Mouse (Mus musculus): ENCODE measurements around the gene Bicra. TPM values are rescaled to one million over a fixed set of nuclear protein-coding genes. Genes with fewer than 3 reads are reported as not detected.

Gene Bicra
- polyA plus RNA-seq, 1 experiment: 10.2 TPM

DNA sequence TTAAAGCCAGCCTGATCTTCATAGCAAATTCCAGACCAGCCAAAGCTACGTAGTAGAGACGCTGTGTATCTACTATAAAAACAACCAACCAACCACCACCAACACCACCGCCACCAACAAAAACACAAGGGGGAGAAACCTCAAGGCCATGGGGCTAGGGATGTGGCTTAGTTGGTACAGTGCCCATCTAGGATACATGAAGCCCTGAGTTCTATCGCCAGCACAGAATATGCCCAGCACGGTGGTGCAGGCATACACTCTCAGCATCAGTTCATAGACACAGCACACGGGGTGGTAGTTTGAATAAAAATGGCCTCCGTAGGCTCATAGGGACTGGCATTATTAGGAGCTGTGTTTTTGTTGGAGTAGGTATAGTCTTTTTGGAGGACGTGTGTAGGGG, 79.4 kb downstream of the Bicra start:
- no peaks in the 10 kb centered on the region for H3K36me3 ChIP-seq (ENCODE audit: control insufficient read depth, insufficient read depth, low read length, poor library complexity, severe bottlenecking)
- H3K27ac ChIP-seq (ENCODE audit: insufficient read depth, low read length): no peak overlapping the region
- no peaks in the 10 kb centered on the region for H3K27me3 ChIP-seq (ENCODE audit: control insufficient read depth, insufficient read depth, low read length, poor library complexity, severe bottlenecking)
- no peak overlapping the region for H3K4me3 ChIP-seq (ENCODE audit: low read depth, low read length)
- no peak for TF ChIP-seq POLR2A (IDR thresholded peaks at IDR 0.05; ENCODE audit: insufficient read depth, low read length)
- H3K9me3 ChIP-seq (replicated peaks; ENCODE audit: control insufficient read depth, insufficient read depth, low read length, poor library complexity, severe bottlenecking): no peaks in the 10 kb centered on the region
- H3K4me1 ChIP-seq (ENCODE audit: control insufficient read depth, insufficient read depth, low read length): peaks cover under 1% of the 10 kb centered on the region
- no peak overlapping the region for H3K9ac ChIP-seq (ENCODE audit: low read depth, poor library complexity, severe bottlenecking)

DNA sequence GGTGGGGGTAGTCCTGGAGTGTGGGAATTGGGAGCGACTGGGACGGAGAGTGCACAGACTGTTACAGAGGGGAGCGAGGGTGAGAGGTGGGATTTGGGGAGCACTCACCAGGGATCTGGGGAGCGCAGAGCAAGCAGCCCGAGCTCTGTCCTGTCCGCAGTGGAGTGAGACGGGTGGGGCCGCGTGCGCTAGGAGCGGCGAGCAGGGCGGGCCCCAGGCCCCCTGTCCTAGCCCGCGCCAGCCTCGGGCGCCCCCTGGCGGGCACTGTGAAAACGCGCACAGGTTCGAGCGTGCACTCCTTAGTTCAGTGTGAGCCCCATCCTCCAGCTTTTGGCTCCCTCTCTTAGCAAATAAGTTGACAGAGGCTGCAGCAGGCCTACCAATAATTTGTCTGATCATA, 80.4 kb downstream of the Bicra start, which contains the start of gene Ehd2:
Ehd2 (minus strand) TSS at position 256 of the 400 bp plus-strand sequence.
- Histone ChIP-seq H3K9ac (ENCODE audit: low read depth, poor library complexity, severe bottlenecking) (peak within 1 kb of the TSS; percentile 47), H3K4me3 (ENCODE audit: low read depth, low read length) (peak within 1 kb of the TSS; percentile 78), H3K27ac (ENCODE audit: insufficient read depth, low read length) (no peak within 1 kb of the TSS), H3K27me3 (ENCODE audit: control insufficient read depth, insufficient read depth, low read length, poor library complexity, severe bottlenecking) (no peaks in the 10 kb centered on the region), H3K4me1 (ENCODE audit: control insufficient read depth, insufficient read depth, low read length) (peaks cover 2% of the 10 kb centered on the region), H3K9me3 (replicated peaks; ENCODE audit: control insufficient read depth, insufficient read depth, low read length, poor library complexity, severe bottlenecking) (no peaks in the 10 kb centered on the region), H3K36me3 (ENCODE audit: control insufficient read depth, insufficient read depth, low read length, poor library complexity, severe bottlenecking) (no peaks in the 10 kb centered on the region)
- no peak for TF ChIP-seq EP300 (IDR thresholded peaks at IDR 0.05; ENCODE audit: insufficient read depth, low read depth, low read length)
- peak; percentile 79 for TF ChIP-seq CTCF (IDR thresholded peaks at IDR 0.05; ENCODE audit: low read depth, low read length)

DNA sequence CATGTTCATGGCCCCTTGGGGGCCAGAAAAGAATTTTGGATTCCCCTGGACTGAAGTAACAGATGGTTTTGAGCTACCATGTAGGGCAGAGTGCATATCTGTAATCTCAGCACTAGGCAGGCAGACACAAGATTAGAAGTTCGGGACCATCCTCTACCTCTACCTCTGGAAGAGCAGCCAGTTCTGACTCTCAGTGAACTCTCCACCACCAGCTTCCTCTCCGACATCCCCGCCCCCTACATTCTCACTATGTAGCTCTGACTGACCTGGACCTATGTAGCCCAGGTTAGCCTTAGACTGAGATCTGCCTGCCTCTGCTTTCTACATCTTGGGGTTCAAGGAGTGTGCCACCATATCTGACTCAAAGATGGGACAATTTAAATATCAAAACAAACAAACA, 81.2 kb downstream of the Bicra start:
- H3K27ac ChIP-seq (ENCODE audit: insufficient read depth, low read length): no peak overlapping the region
- no peak overlapping the region for H3K4me3 ChIP-seq (ENCODE audit: low read depth, low read length)
- no peaks in the 10 kb centered on the region for H3K27me3 ChIP-seq (ENCODE audit: control insufficient read depth, insufficient read depth, low read length, poor library complexity, severe bottlenecking)
- no peaks in the 10 kb centered on the region for H3K9me3 ChIP-seq (replicated peaks; ENCODE audit: control insufficient read depth, insufficient read depth, low read length, poor library complexity, severe bottlenecking)
- peaks cover 2% of the 10 kb centered on the region for H3K4me1 ChIP-seq (ENCODE audit: control insufficient read depth, insufficient read depth, low read length)
- TF ChIP-seq CTCF (IDR thresholded peaks at IDR 0.05; ENCODE audit: low read depth, low read length): no peak
- TF ChIP-seq POLR2A (IDR thresholded peaks at IDR 0.05; ENCODE audit: insufficient read depth, low read length): no peak
- TF ChIP-seq EP300 (IDR thresholded peaks at IDR 0.05; ENCODE audit: insufficient read depth, low read depth, low read length): no peak
- H3K36me3 ChIP-seq (ENCODE audit: control insufficient read depth, insufficient read depth, low read length, poor library complexity, severe bottlenecking): no peaks in the 10 kb centered on the region
- H3K9ac ChIP-seq (ENCODE audit: low read depth, poor library complexity, severe bottlenecking): no peak overlapping the region

DNA sequence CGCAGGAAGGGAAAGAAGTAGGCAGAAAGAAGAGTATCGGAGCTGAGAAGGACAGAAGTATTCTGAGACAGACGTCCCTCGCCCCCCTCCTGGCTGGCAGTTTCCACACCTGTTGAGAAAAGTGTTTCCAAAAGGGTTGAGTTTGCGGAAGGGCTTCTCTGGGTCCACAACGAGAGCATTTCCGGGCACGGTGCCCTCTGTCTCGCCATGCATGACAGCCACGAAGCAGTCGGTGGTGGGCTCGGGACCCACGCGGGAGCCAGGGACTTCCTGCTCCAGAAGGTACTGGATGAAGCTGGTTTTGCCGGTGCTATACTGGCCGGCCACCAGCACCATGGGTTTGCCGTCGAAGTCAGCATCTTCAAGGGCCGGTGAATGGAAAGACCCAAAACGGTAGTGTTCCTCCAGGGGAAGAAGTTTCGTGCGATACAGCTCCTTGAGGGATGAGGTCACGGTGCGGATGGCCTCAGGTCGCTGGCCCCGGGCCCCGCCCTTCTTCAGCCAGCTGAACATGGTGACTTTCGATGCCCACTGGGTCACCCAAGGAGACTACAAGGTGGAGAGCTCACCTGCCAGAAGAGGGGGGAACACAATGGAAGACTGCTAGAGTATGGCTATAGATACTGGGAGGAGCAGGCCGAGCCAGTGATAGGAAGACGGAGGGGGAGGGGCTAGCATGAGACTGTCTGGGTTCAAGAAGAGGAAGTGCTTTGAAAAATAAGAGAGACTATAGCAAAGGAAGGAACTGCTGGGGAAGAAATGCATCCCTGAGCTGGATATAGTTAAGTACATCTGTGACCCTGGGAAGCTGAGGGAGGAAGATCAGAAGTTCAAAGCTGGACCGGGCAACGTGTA, 83.7 kb downstream of the Bicra start:
- Histone ChIP-seq H3K4me3 (ENCODE audit: low read depth, low read length) (no peak overlapping the region), H3K9ac (ENCODE audit: low read depth, poor library complexity, severe bottlenecking) (no peak overlapping the region), H3K36me3 (ENCODE audit: control insufficient read depth, insufficient read depth, low read length, poor library complexity, severe bottlenecking) (no peaks in the 10 kb centered on the region), H3K4me1 (ENCODE audit: control insufficient read depth, insufficient read depth, low read length) (peaks cover 2% of the 10 kb centered on the region), H3K9me3 (replicated peaks; ENCODE audit: control insufficient read depth, insufficient read depth, low read length, poor library complexity, severe bottlenecking) (no peaks in the 10 kb centered on the region), H3K27me3 (ENCODE audit: control insufficient read depth, insufficient read depth, low read length, poor library complexity, severe bottlenecking) (no peaks in the 10 kb centered on the region), H3K27ac (ENCODE audit: insufficient read depth, low read length) (no peak overlapping the region)
- TF ChIP-seq CTCF (IDR thresholded peaks at IDR 0.05; ENCODE audit: low read depth, low read length) (no peak), EP300 (IDR thresholded peaks at IDR 0.05; ENCODE audit: insufficient read depth, low read depth, low read length) (no peak), POLR2A (IDR thresholded peaks at IDR 0.05; ENCODE audit: insufficient read depth, low read length) (no peak)

DNA sequence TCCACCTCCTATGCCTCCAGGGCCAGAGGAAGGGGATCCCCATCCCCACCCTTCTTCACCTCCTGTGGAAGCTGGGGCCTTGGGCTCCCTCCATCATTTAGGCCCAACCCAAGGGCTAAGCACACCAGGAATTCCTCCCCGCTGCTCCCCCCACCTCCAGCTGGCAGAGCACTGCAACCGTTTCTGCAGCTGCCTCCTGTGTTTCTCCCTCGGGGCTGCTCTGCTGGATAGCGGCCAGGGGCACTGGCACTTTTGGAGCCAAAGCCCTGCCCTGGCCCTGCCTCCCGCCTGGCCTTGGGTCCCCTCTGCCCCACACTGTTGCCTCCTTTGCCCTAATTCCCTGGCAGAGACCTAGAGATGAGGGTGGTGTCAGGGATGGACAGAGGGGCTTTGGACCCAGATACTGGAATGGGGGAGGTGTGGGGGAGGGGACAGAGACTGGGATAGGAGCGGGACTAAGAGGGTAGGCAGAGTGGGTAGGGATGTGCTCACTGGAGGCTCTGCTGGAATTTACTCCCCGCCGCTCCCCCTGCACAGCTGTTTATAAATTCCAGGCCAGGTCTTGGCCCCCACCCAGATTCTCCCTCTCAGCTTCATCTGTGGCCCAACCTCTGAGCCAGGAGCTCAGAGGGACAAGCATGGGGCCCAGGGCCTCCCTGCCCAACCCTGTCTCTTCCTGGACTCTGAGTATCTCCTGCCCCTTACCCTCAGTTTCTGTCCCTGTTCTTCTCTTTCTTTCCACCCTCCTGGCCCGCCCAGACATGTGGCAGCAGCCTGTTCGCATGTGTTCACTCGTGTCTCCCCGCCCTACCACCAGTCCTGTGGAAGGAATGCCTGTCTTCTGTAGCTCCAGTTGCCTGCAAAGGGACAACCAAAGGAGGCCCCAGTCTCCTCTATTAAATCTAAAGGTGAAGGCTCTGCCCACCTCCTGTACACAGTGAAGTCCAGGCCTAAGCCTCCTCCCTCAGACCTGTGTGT, 85.1 kb downstream of the Bicra start:
- Histone ChIP-seq H3K4me1 (ENCODE audit: control insufficient read depth, insufficient read depth, low read length) (peaks cover 2% of the 10 kb centered on the region), H3K9me3 (replicated peaks; ENCODE audit: control insufficient read depth, insufficient read depth, low read length, poor library complexity, severe bottlenecking) (no peaks in the 10 kb centered on the region), H3K27ac (ENCODE audit: insufficient read depth, low read length) (no peak overlapping the region), H3K36me3 (ENCODE audit: control insufficient read depth, insufficient read depth, low read length, poor library complexity, severe bottlenecking) (no peaks in the 10 kb centered on the region), H3K9ac (ENCODE audit: low read depth, poor library complexity, severe bottlenecking) (no peak overlapping the region), H3K4me3 (ENCODE audit: low read depth, low read length) (no peak overlapping the region), H3K27me3 (ENCODE audit: control insufficient read depth, insufficient read depth, low read length, poor library complexity, severe bottlenecking) (no peaks in the 10 kb centered on the region)
- TF ChIP-seq EP300 (IDR thresholded peaks at IDR 0.05; ENCODE audit: insufficient read depth, low read depth, low read length) (no peak), POLR2A (IDR thresholded peaks at IDR 0.05; ENCODE audit: insufficient read depth, low read length) (no peak), CTCF (IDR thresholded peaks at IDR 0.05; ENCODE audit: low read depth, low read length) (no peak)
